Mouse (Mus musculus): ENCODE measurements around the gene Slc9a3r2. TPM values are rescaled to one million over a fixed set of nuclear protein-coding genes. Genes with fewer than 3 reads are reported as not detected.

The Slc9a3r2 gene
- polyA plus RNA-seq, 1 experiment from 2014 or later, result 26.7 TPM

- 85% methylated on average over 6 of the region's 6 CpGs for WGBS
- no peak for ATAC-seq (replicated peaks)
- Histone ChIP-seq H3K27ac (replicated peaks) (no peak overlapping the region), H3K4me2 (replicated peaks) (no peak overlapping the region), H3K9me3 (no peaks in the 10 kb centered on the region), H3K9ac (replicated peaks) (no peak overlapping the region), H3K36me3 (no peaks in the 10 kb centered on the region), H3K27me3 (no peaks in the 10 kb centered on the region), H3K4me1 (no peaks in the 10 kb centered on the region), H3K4me3 (no peak overlapping the region)
Observed at GRCm38 (mm10) chr17:24642791-24643343, 7.3 kb downstream of the Slc9a3r2 start.

- WGBS, result 88% methylated on average over 14 of the region's 14 CpGs
- ATAC-seq (replicated peaks), result no peak
- no peak overlapping the region for H3K27ac ChIP-seq (replicated peaks)
- no peak overlapping the region for H3K9ac ChIP-seq (replicated peaks)
- no peak overlapping the region for H3K4me2 ChIP-seq (replicated peaks)
- no peaks in the 10 kb centered on the region for H3K36me3 ChIP-seq
- no peaks in the 10 kb centered on the region for H3K27me3 ChIP-seq
- H3K4me3 ChIP-seq, result no peak overlapping the region
- H3K4me1 ChIP-seq, result no peaks in the 10 kb centered on the region
- no peaks in the 10 kb centered on the region for H3K9me3 ChIP-seq
Observed at GRCm38 (mm10) chr17:24641944-24642343, 8.2 kb downstream of the Slc9a3r2 start.

GRCm38 (mm10) chr17:24640581-24640980 lies 9.5 kb downstream of the Slc9a3r2 start:
- no peaks in the 10 kb centered on the region for H3K36me3 ChIP-seq
- no peak overlapping the region for H3K27ac ChIP-seq (replicated peaks)
- ATAC-seq (replicated peaks), result no peak
- H3K4me1 ChIP-seq, result no peaks in the 10 kb centered on the region
- no peak overlapping the region for H3K4me3 ChIP-seq
- H3K4me2 ChIP-seq (replicated peaks), result no peak overlapping the region
- no peaks in the 10 kb centered on the region for H3K9me3 ChIP-seq
- no peaks in the 10 kb centered on the region for H3K27me3 ChIP-seq
- 95% methylated on average over 15 of the region's 15 CpGs for WGBS
- H3K9ac ChIP-seq (replicated peaks), result no peak overlapping the region

- Histone ChIP-seq H3K9ac (replicated peaks) (no peak overlapping the region), H3K4me2 (replicated peaks) (no peak overlapping the region), H3K27ac (replicated peaks) (no peak overlapping the region), H3K4me3 (no peak overlapping the region), H3K36me3 (no peaks in the 10 kb centered on the region), H3K4me1 (no peaks in the 10 kb centered on the region), H3K27me3 (no peaks in the 10 kb centered on the region), H3K9me3 (no peaks in the 10 kb centered on the region)
- 87% methylated on average over 7 of the region's 7 CpGs for WGBS
- ATAC-seq (replicated peaks), result no peak
Observed at GRCm38 (mm10) chr17:24640119-24640518, 10.0 kb downstream of the Slc9a3r2 start.

GRCm38 (mm10) chr17:24639571-24639988 lies 10.5 kb downstream of the Slc9a3r2 start:
- no peaks in the 10 kb centered on the region for H3K9me3 ChIP-seq
- no peak overlapping the region for H3K9ac ChIP-seq (replicated peaks)
- no peak for ATAC-seq (replicated peaks)
- H3K4me1 ChIP-seq, result no peaks in the 10 kb centered on the region
- H3K27ac ChIP-seq (replicated peaks), result no peak overlapping the region
- no peaks in the 10 kb centered on the region for H3K36me3 ChIP-seq
- 84% methylated on average over 5 of the region's 5 CpGs for WGBS
- H3K4me3 ChIP-seq, result no peak overlapping the region
- H3K4me2 ChIP-seq (replicated peaks), result no peak overlapping the region
- no peaks in the 10 kb centered on the region for H3K27me3 ChIP-seq

- no peaks in the 10 kb centered on the region for H3K27me3 ChIP-seq
- H3K4me2 ChIP-seq (replicated peaks), result no peak overlapping the region
- no peak for ATAC-seq (replicated peaks)
- H3K27ac ChIP-seq (replicated peaks), result no peak overlapping the region
- no peaks in the 10 kb centered on the region for H3K36me3 ChIP-seq
- H3K4me1 ChIP-seq, result no peaks in the 10 kb centered on the region
- no peak overlapping the region for H3K4me3 ChIP-seq
- H3K9me3 ChIP-seq, result no peaks in the 10 kb centered on the region
- no peak overlapping the region for H3K9ac ChIP-seq (replicated peaks)
- 68% methylated on average over 9 of the region's 9 CpGs for WGBS
Observed at GRCm38 (mm10) chr17:24638840-24639239, 11.3 kb downstream of the Slc9a3r2 start.

GRCm38 (mm10) chr17:24638214-24638613 lies 11.9 kb downstream of the Slc9a3r2 start:
- H3K27me3 ChIP-seq, result no peaks in the 10 kb centered on the region
- H3K36me3 ChIP-seq, result no peaks in the 10 kb centered on the region
- H3K4me2 ChIP-seq (replicated peaks), result no peak overlapping the region
- H3K9me3 ChIP-seq, result no peaks in the 10 kb centered on the region
- WGBS, result 86% methylated on average over 4 of the region's 4 CpGs
- ATAC-seq (replicated peaks), result no peak
- peaks cover 2% of the 10 kb centered on the region for H3K4me1 ChIP-seq
- no peak overlapping the region for H3K4me3 ChIP-seq
- H3K9ac ChIP-seq (replicated peaks), result no peak overlapping the region
- no peak overlapping the region for H3K27ac ChIP-seq (replicated peaks)

- ATAC-seq (replicated peaks), result no peak
- H3K36me3 ChIP-seq, result no peaks in the 10 kb centered on the region
- no peaks in the 10 kb centered on the region for H3K27me3 ChIP-seq
- H3K4me1 ChIP-seq, result peaks cover 11% of the 10 kb centered on the region
- no peak overlapping the region for H3K27ac ChIP-seq (replicated peaks)
- H3K9ac ChIP-seq (replicated peaks), result no peak overlapping the region
- no peaks in the 10 kb centered on the region for H3K9me3 ChIP-seq
- WGBS, result 63% methylated on average over 5 of the region's 5 CpGs
- no peak overlapping the region for H3K4me3 ChIP-seq
- no peak overlapping the region for H3K4me2 ChIP-seq (replicated peaks)
Observed at GRCm38 (mm10) chr17:24636781-24637481, 13.2 kb downstream of the Slc9a3r2 start.

- Histone ChIP-seq H3K27ac (replicated peaks) (no peak overlapping the region), H3K27me3 (no peaks in the 10 kb centered on the region), H3K4me3 (no peak overlapping the region), H3K36me3 (peaks cover 2% of the 10 kb centered on the region; the same call in 1 of the 2 replicates), H3K4me2 (replicated peaks) (no peak overlapping the region), H3K9me3 (no peaks in the 10 kb centered on the region), H3K4me1 (peaks cover 18% of the 10 kb centered on the region), H3K9ac (replicated peaks) (no peak overlapping the region)
- 95% methylated on average over 5 of the region's 5 CpGs for WGBS
- ATAC-seq (replicated peaks), result no peak
Observed at GRCm38 (mm10) chr17:24635694-24636093, 14.4 kb downstream of the Slc9a3r2 start.

GRCm38 (mm10) chr17:24635024-24635423 lies 15.1 kb downstream of the Slc9a3r2 start:
- no peaks in the 10 kb centered on the region for H3K27me3 ChIP-seq
- H3K27ac ChIP-seq (replicated peaks), result no peak overlapping the region
- no peak overlapping the region for H3K9ac ChIP-seq (replicated peaks)
- WGBS, result 84% methylated on average over 4 of the region's 4 CpGs
- peaks cover 8% of the 10 kb centered on the region for H3K36me3 ChIP-seq
- no peak for ATAC-seq (replicated peaks)
- H3K9me3 ChIP-seq, result no peaks in the 10 kb centered on the region
- H3K4me3 ChIP-seq, result no peak overlapping the region
- no peak overlapping the region for H3K4me2 ChIP-seq (replicated peaks)
- H3K4me1 ChIP-seq, result peaks cover 18% of the 10 kb centered on the region

- 94% methylated on average over 11 of the region's 11 CpGs for WGBS
- Histone ChIP-seq H3K9ac (replicated peaks) (no peak overlapping the region), H3K9me3 (no peaks in the 10 kb centered on the region), H3K27me3 (no peaks in the 10 kb centered on the region), H3K4me2 (replicated peaks) (no peak overlapping the region), H3K4me1 (peaks cover 18% of the 10 kb centered on the region), H3K27ac (replicated peaks) (no peak overlapping the region), H3K36me3 (peaks cover 19% of the 10 kb centered on the region), H3K4me3 (no peak overlapping the region)
- ATAC-seq (replicated peaks), result no peak
Observed at GRCm38 (mm10) chr17:24633831-24634230, 16.3 kb downstream of the Slc9a3r2 start.

GRCm38 (mm10) chr17:24632813-24633449 lies 17.2 kb downstream of the Slc9a3r2 start:
- 10% methylated on average over 22 of the region's 22 CpGs for WGBS
- H3K4me2 ChIP-seq (replicated peaks), result peak overlapping the region; percentile 85
- H3K36me3 ChIP-seq, result peaks cover 27% of the 10 kb centered on the region
- H3K9ac ChIP-seq (replicated peaks), result peak overlapping the region; percentile 68
- H3K4me3 ChIP-seq, result peak overlapping the region; percentile 69
- H3K4me1 ChIP-seq, result peaks cover 18% of the 10 kb centered on the region
- no peaks in the 10 kb centered on the region for H3K9me3 ChIP-seq
- H3K27ac ChIP-seq (replicated peaks), result peak overlapping the region; percentile 70
- no peaks in the 10 kb centered on the region for H3K27me3 ChIP-seq
- ATAC-seq (replicated peaks), result no peak; the same call in 1 of the 2 replicates

Data from forebrain, embryonic 15.5 days (tissue).